Mouse (Mus musculus): Measurements from ENCODE around the gene Stpg3.

GRCm38 (mm10) chr2:25233421-25233820 is 19.0 kb upstream of the Stpg3 start:
- TF ChIP-seq CEBPB (IDR thresholded peaks at IDR 0.05; ENCODE audit: low read depth) (no peak), USF1 (IDR thresholded peaks at IDR 0.05; ENCODE audit: low read depth) (no peak), CTCF (IDR thresholded peaks at IDR 0.05; ENCODE audit: control insufficient read depth, insufficient read depth, insufficient read length) (no peak), MAX (IDR thresholded peaks at IDR 0.05) (no peak)

Measured in C2C12 (cell line).